Mouse (Mus musculus) cerebellum, adult 11-12 months (tissue): ENCODE data around the gene Cdc14b.

Experiments used
- DNase-seq: peaks from one replicate; pipeline ENCODE4 v3.0.0; 2022

Gene Cdc14b

DNA sequence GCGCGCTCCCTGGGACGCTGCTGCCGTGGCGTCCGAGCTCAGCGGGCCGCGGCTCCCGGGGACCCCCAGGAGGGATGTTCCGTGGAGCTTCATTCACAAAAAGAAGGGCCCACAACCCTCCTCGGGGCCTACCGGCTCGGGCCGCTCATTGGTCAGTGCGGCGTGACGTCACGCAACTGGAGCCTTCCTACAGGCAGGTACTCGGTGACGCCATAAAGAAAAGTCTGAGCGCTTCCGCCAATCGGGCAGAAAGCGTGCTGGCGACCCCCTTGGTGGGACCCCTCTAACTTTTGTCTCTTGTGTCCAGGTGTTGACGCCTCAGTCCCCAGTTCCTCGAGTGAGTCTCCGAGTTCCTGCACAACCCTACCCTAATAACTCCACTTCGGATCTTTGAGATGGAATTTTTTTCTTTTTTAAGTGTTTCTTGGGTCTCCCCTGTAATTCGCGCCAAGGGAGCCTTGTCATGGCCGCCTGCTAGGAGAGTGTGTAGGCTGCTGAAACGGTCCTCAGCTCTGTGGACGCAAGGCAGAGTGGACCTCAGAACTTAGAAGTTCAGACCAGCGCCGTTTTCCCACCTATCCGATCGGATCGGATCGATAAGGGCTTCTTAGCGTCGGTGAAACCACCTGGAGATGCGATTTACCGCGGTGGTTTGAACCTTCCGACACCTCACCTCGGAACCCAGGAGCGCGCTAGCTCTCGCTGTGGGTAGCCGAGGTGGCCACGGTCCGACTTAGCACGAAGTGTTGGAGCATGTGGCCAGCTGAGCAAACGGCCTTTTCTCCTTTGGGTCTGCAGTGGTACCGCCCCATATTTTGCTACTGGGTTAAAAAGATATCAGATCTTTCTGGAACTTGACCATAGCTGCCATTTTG, at the start of gene Cdc14b:
Cdc14b (minus strand) TSS at position 412 of the 875 bp plus-strand sequence.
- peak; percentile 76 for DNase-seq

GRCm38 (mm10) chr13:64322561-64323281, 47.6 kb upstream of the Cdc14b start:
- DNase-seq, result no peak

GRCm38 (mm10) chr13:64320334-64320733, 45.2 kb upstream of the Cdc14b start:
- no peak for DNase-seq

DNA sequence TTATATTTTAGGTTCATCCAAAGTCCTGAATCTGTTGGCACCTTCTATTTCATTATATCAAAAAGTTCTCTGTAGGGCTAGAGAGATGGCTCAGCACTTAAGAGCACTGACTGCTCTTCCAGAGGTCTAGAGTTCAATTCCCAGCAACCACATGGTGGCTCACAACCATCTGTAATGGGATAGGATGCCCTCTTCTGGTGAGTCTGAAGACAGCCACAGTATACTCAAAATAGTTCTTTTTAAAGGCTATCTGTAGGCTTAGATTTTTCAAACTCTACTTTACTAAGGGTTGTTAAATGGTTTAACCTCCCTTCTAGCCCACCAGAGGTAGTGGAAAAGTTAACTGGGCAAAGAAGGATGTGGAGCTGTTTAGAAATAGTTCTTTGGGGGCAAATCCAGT, 44.7 kb upstream of the Cdc14b start:
- DNase-seq, result no peak

DNA sequence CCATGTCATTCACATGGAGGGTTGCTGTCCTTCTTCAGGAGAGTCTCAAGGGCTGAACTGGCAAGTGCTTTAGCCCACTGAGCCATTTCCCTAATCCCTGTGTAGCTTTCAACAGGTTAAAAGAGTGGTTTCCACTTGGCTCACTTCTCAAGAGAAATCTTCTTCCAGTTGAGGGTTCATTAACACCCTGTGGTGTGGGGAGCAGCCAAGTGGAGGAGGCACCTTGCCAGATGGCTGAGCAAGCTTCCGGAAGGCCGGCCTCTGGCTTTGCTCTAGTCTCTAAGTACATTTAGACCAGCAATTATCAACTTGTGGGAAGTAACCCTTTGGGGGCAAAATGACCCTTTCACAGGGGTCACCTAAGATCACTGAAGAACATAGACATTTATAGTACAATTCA, 43.3 kb upstream of the Cdc14b start:
- DNase-seq, result no peak

DNA sequence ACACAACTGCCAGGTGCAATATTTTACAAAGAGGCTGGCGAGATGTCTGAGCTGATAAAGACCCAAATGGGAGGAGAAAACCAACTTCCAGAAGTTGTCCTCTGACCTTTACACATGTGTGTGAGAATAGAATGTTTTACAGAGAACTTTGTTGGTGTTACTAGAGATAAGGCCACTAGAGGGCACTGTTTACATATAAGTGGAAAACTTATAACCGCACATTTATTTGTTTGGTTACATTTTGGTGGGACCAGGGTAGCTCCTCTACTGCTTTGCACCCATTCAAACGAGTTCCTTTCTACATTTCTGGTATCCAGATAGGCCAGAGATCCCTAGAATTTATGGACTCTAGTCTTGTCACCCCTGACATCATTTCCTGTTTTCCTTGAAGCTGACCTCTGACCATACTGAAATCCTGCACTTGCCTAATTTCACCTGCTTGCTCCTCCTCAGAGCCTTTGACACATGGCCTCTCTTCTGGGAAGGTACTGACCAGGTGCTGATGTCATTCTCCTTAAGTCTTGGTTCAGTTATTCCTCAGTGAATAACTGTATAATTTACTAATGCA, 40.5 kb upstream of the Cdc14b start:
- DNase-seq, result no peak

- DNase-seq, result no peak
These were observed 39.0 kb upstream of the Cdc14b start for GRCm38 (mm10) chr13:64314041-64314440.

DNA sequence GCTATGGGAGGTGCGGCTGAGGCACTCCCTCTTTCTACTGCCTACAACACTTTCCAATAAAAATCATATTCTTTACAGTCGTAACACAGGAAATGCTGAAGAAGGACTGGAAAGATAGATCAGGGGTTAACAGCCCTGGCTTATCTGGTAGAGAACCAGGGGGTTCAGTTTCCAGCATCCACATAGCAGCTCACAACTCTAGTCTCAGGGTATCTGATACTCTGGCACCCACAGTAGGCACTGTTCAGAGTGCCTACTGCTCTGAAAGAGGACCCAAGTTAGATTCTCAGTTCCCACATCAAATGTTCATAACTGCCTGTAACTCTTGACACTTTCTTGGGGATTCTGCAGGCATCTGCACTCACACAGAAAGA, 37.8 kb upstream of the Cdc14b start:
- DNase-seq, result no peak

DNA sequence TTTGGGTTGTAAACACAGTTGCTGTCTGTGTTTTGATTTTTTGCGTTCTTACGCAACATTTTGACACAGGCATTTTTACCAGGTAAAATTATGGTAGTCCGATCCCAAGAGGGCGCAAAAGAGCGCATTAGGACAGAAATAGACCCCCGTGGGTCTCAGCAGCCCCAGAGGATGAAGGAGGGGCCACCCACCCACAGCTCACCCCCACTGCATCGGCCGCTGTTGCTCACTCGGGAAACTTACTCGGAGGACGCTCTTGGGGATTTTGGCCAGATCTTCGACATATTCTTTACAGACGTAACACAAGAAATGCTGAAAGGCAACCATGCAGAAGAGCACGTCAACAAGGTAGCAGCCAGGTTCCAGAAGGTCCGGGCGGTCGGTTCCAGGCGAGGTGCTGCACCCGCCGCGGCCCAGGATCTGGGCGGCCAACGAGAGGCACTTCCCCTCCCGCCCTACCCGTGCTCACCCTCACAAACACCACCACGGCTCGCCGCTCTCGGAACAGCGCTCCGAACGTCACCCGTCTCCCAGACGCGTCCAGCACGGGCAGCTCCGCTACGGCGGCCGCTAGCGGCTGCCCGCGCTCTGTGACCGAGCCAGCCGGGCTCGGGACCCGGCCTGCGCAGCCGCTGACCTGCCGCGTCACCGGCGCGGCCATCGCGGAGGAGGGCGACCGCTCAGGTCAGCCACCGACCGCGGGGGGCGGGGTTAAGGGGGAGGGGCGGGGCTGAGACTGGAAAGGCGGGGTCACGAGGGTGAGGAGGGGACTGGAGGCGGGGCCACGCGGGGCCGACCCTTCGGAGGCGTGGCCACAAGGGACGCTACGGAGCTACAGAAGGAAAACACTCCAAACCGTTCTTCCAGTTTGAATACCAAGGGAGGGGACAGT, 37.2 kb upstream of the Cdc14b start, which contains the start of gene Aaed1:
Aaed1 (minus strand) TSS at position 687 of the 892 bp plus-strand sequence.
- DNase-seq, result peak; percentile 91

GRCm38 (mm10) chr13:64311266-64311665, 36.2 kb upstream of the Cdc14b start:
- DNase-seq, result no peak

GRCm38 (mm10) chr13:64310585-64310984, 35.5 kb upstream of the Cdc14b start:
- no peak for DNase-seq

DNA sequence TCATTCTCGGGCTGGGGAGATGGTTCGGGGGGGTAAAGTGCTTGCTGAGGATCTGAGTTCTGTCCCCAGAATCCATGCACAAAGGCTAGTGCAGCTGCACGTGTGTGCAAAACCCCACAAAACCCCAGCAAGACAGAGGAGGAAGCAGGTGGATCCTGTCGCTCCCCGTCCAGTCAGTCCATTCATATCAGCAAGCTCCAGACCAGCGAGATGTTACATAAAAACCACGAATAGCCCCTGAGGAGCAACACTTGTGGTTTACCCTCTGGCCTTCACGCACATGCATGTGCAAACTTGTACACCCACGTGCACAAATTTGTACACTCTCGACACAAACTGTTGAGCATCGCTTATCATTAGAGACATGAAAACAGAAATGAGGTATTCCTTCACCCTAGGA, 34.8 kb upstream of the Cdc14b start:
- DNase-seq, result peak; percentile 37

GRCm38 (mm10) chr13:64309036-64309435, 33.9 kb upstream of the Cdc14b start:
- DNase-seq, result no peak

GRCm38 (mm10) chr13:64307508-64307907, 32.4 kb upstream of the Cdc14b start:
- DNase-seq, result peak; percentile 79

DNA sequence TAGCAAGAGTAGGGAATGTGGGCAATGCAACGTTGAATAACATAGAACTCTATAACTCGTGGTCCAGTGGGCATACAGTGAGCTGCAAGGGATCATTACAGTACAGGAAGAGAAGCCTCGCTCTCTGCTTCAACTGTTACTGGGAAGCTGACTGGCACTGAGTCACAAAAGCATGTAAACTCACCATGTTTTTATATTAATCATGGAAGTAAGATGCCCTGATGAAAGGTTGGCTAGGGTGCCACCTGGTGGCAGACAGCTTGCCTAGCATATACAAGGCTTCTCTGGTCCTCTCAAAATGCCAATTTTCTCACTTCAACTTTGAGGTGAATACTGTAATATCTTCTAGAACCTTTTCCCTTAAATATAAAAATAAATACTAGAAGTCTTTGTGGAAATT, 31.0 kb upstream of the Cdc14b start:
- no peak for DNase-seq

DNA sequence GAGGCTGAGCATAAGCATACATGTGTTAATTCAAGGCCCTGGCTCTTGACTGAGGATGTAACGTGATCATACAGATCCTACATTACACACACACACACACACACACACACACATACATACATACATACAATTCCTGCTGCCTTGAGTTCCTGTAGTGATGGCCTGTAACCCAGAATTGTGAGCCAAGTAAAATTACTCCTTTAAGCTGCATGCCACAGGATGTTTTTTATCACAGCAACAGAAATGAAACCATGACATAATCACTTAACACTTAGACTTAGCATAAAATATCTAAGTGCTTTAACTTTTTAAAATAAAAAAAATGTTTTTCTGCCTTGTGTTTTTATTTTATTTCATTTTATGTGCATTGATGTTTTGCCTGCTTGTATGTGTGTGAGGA, 24.0 kb upstream of the Cdc14b start:
- no peak for DNase-seq

DNA sequence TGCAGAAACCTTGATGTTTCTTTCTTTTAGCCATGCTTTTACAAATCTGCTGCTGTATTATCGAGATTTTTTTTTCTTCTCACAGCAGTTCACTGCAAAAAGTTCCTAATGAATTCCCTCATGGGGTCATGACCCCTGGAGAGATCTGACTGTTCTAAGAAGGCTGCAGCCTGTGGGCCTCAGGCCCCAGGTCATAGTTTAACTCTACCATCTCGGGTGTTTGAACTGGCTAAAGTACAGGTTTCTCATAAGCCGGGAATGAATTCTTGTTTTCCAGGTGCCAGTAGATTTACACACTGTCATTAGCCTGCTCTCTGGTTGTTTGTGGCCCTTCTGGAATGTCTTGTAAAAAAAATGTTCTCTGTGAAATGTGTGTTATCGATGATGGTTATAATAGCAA, 11.7 kb upstream of the Cdc14b start:
- no peak for DNase-seq

GRCm38 (mm10) chr13:64286321-64286720, 11.2 kb upstream of the Cdc14b start:
- DNase-seq, result no peak

GRCm38 (mm10) chr13:64284676-64285075, 9.6 kb upstream of the Cdc14b start:
- DNase-seq, result no peak

DNA sequence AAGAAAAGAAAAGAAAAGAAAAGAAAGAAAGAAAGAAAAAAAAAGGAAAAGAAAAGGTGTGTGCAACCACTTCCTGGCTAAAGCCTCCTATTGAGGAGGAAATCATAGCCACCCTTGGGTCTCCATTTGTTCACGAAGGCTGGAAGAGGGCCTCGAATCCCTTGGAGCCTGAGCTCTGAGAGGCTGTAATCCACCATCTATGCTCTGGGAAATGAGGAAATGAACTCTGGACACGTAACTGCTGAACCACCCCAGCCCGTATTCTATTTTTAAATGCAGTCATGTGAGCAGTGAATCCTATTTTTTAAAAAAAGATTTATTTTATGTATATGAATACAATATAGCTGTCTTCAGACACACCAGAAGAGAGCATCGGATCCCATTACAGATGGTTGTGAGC, 5.8 kb upstream of the Cdc14b start:
- no peak for DNase-seq

DNA sequence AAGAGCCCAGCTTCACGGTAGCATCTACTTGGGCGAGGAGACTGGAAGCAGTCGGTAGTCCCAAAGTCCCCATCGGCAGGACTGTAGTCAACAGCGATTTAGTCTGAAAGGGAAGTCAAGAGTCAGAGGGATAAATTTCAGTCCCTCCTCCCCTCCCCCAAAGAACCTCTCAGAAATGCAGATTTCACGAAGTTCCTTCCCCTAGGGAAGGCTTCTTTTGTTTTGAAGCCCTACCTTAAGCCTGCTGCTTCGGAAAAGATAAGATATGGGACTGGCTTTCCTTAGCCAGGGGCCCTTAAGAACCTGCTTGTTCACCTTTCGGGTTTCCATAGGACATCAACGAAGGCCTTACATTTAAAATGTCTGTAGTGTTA, 651 bp upstream of the Cdc14b start:
- no peak for DNase-seq

DNA sequence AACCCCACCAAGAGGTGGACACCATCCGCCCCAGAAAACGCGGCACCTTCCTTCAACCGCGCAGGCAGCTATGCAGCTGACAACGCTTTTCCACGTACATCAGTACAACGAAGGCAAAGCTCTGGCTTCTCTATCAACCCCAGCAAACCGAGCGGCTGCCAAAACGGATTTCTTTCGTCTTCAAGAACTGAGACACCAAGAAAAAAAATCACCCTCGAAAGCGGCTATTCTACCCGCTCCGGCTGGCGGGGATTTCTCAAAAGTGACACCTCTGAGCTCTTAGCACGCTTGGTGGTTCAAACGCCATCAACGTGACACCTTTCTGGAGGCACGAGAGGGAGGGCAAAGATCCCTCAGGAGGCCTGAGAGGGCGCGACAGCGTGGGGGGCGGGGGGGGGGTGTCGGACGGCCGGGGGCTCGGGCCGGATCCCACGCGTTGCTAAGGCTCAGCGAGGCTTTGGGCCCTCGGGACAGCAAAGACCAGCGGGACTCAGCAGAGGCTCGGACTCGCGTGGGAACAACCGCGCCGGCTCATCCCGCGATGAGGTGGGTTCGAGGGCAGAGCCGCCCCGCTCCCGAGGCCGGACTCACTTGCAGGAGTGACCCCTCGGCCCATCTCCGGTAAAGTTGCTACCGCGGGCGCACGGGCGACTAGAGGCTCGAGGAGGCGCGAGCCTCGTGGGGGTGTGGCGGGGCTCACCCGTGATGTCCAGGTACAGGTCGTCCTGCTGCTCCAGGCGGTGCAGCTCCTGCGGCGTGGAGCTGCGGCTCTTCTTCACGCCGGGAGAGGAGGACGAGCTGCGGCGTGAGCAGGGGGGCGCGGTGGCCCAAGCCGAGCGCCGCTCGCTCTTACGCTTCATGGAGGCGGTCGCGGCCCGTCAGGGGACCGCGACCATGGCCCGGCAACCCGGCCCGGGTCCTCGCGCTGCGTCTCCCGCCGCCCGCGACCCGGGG, 922 bp downstream of the Cdc14b start:
- DNase-seq, result peak; percentile 43
